Mouse (Mus musculus) neural tube, embryonic 11.5 days (tissue): ENCODE data around the gene P2rx5. TPM values are rescaled to one million over a fixed set of nuclear protein-coding genes. Genes with fewer than 3 reads are reported as not detected.

Experiments used
- ATAC-seq: fragments of 200-750 bp; cut with Nextera tagmentation; 2 replicates; pipeline ENCODE4 v1.8.0; 2017; ENCODE audit warnings: moderate number of reproducible peaks, mild to moderate bottlenecking, moderate TSS enrichment, moderate library complexity; ENCODE audit not compliant: insufficient read depth, low FRiP score, low TSS enrichment
- DNase-seq: peaks from one replicate; pipeline ENCODE4 v3.0.0-alpha.2; 2015; ENCODE audit warnings: low spot score
- H3K27ac ChIP-seq: fragments of 300-500 bp; sonication (generic); 2 replicates; pipeline ENCODE4 v1.5.1; 2014; ENCODE audit warnings: low read depth, mild to moderate bottlenecking, low read length
- H3K27me3 ChIP-seq: fragments of 300-500 bp; sonication (generic); 2 replicates; pipeline ENCODE4 v1.6.1; 2014; ENCODE audit warnings: mild to moderate bottlenecking, low read length, mixed read lengths; ENCODE audit not compliant: control insufficient read depth, insufficient read depth
- H3K36me3 ChIP-seq: fragments of 300-500 bp; sonication (generic); 2 replicates; pipeline ENCODE4 v1.6.1; 2014; ENCODE audit warnings: mild to moderate bottlenecking, low read length, moderate library complexity, mixed read lengths; ENCODE audit not compliant: control insufficient read depth, insufficient read depth
- H3K4me1 ChIP-seq: fragments of 300-500 bp; sonication (generic); 2 replicates; pipeline ENCODE4 v1.6.1; 2014; ENCODE audit warnings: low read length, mixed read lengths; ENCODE audit not compliant: control insufficient read depth, insufficient read depth
- H3K4me2 ChIP-seq: fragments of 300-500 bp; sonication (generic); 2 replicates; pipeline ENCODE4 v1.6.1; 2014; ENCODE audit warnings: low read depth, mild to moderate bottlenecking, moderate library complexity
- H3K4me3 ChIP-seq: fragments of 300-500 bp; sonication (generic); 2 replicates; pipeline ENCODE4 v1.5.1; 2014; ENCODE audit warnings: low read depth, low read length
- H3K9ac ChIP-seq: fragments of 300-500 bp; sonication (generic); 2 replicates; pipeline ENCODE4 v1.6.1; 2014; ENCODE audit warnings: mild to moderate bottlenecking, low read length
- H3K9me3 ChIP-seq: fragments of 300-500 bp; sonication (generic); 2 replicates; pipeline ENCODE4 v1.6.1; 2016; ENCODE audit warnings: low read length; ENCODE audit not compliant: control insufficient read depth
- WGBS: fragments of 180-500 bp; shearing (Covaris S2); extraction: QIAGEN DNeasy Blood & Tissue Kit; methylation state at CpG from one replicate; pipeline ENCODE4 v1.1.7; 2014; 5-methylcytosine and 5-hydroxymethylcytosine counted together
- polyA plus RNA-seq: library from polyadenylated mRNA; unstranded; fragments of >200 nt; fragmentation: Nextera tagmentation; extraction: Ambion mirVana; gene quantifications from 2 replicates; pipeline ENCODE4 v1.2.1, GENCODE M21; 2014

The P2rx5 gene
- polyA plus RNA-seq, 1 experiment from 2014 or later = 0.31 TPM

- DNase-seq (peak; percentile 94), ATAC-seq (peak; percentile 94)
- H3K4me1 ChIP-seq = peaks cover 3% of the 10 kb centered on the region; the same call in 1 of the 2 replicates
- H3K9me3 ChIP-seq = no peaks in the 10 kb centered on the region
- H3K36me3 ChIP-seq = peaks cover 4% of the 10 kb centered on the region
- H3K4me2 ChIP-seq = peak within 1 kb of the TSS; percentile 73
- no peaks in the 10 kb centered on the region for H3K27me3 ChIP-seq
- H3K9ac ChIP-seq = peak within 1 kb of the TSS; percentile 83
- peak within 1 kb of the TSS; percentile 86 for H3K4me3 ChIP-seq
- under 1% methylated on average over 77 of the region's 84 CpGs for WGBS
- no peak within 1 kb of the TSS for H3K27ac ChIP-seq
Measured at GRCm38 (mm10) chr11:73137591-73138501, 22.4 kb upstream of the P2rx5 start, which contains the start of gene Haspin. Haspin (minus strand) TSS chr11:73138294.

GRCm38 (mm10) chr11:73144261-73144681 is 15.9 kb upstream of the P2rx5 start:
- 53% methylated on average over 1 of the region's 1 CpGs for WGBS
- H3K9me3 ChIP-seq = no peaks in the 10 kb centered on the region
- no peak overlapping the region for H3K9ac ChIP-seq
- H3K4me2 ChIP-seq = no peak overlapping the region
- no peak for ATAC-seq
- no peaks in the 10 kb centered on the region for H3K4me1 ChIP-seq
- H3K27ac ChIP-seq = no peak overlapping the region
- no peaks in the 10 kb centered on the region for H3K36me3 ChIP-seq
- no peak for DNase-seq
- no peak overlapping the region for H3K4me3 ChIP-seq
- no peaks in the 10 kb centered on the region for H3K27me3 ChIP-seq

- H3K4me3 ChIP-seq = no peak overlapping the region
- no peak overlapping the region for H3K4me2 ChIP-seq
- H3K36me3 ChIP-seq = no peaks in the 10 kb centered on the region
- H3K9me3 ChIP-seq = no peaks in the 10 kb centered on the region
- H3K27ac ChIP-seq = no peak overlapping the region
- DNase-seq = no peak
- no peaks in the 10 kb centered on the region for H3K27me3 ChIP-seq
- H3K4me1 ChIP-seq = no peaks in the 10 kb centered on the region
- no peak for ATAC-seq
- WGBS = 64% methylated on average over 11 of the region's 11 CpGs
- H3K9ac ChIP-seq = no peak overlapping the region
Measured at GRCm38 (mm10) chr11:73146026-73146974, 13.9 kb upstream of the P2rx5 start.

- no peaks in the 10 kb centered on the region for H3K36me3 ChIP-seq
- DNase-seq = no peak
- no peak for ATAC-seq
- no peaks in the 10 kb centered on the region for H3K27me3 ChIP-seq
- H3K9me3 ChIP-seq = no peaks in the 10 kb centered on the region
- no peak overlapping the region for H3K9ac ChIP-seq
- H3K4me1 ChIP-seq = no peaks in the 10 kb centered on the region
- 56% methylated on average over 7 of the region's 7 CpGs for WGBS
- H3K4me3 ChIP-seq = no peak overlapping the region
- H3K4me2 ChIP-seq = no peak overlapping the region
- no peak overlapping the region for H3K27ac ChIP-seq
Measured at GRCm38 (mm10) chr11:73146975-73147365, 13.3 kb upstream of the P2rx5 start.

GRCm38 (mm10) chr11:73148209-73148608 is 12.0 kb upstream of the P2rx5 start:
- no peak for DNase-seq
- H3K27me3 ChIP-seq = no peaks in the 10 kb centered on the region
- H3K9me3 ChIP-seq = no peaks in the 10 kb centered on the region
- H3K36me3 ChIP-seq = no peaks in the 10 kb centered on the region
- no peak for ATAC-seq
- 81% methylated on average over 9 of the region's 9 CpGs for WGBS
- H3K9ac ChIP-seq = no peak overlapping the region
- H3K4me2 ChIP-seq = no peak overlapping the region
- H3K27ac ChIP-seq = no peak overlapping the region
- no peak overlapping the region for H3K4me3 ChIP-seq
- H3K4me1 ChIP-seq = no peaks in the 10 kb centered on the region

- Histone ChIP-seq H3K27me3 (peaks cover 6% of the 10 kb centered on the region), H3K27ac (no peak overlapping the region), H3K36me3 (no peaks in the 10 kb centered on the region), H3K4me1 (no peaks in the 10 kb centered on the region), H3K4me3 (no peak overlapping the region), H3K9ac (no peak overlapping the region), H3K4me2 (no peak overlapping the region), H3K9me3 (no peaks in the 10 kb centered on the region)
- ATAC-seq = no peak
- no peak for DNase-seq
- 80% methylated on average over 6 of the region's 6 CpGs for WGBS
Measured at GRCm38 (mm10) chr11:73155071-73155470, 5.2 kb upstream of the P2rx5 start.

- no peaks in the 10 kb centered on the region for H3K36me3 ChIP-seq
- H3K4me3 ChIP-seq = peak overlapping the region; percentile 36
- no peak for DNase-seq
- 24% methylated on average over 6 of the region's 6 CpGs for WGBS
- H3K4me2 ChIP-seq = peak overlapping the region; percentile 77
- H3K27ac ChIP-seq = no peak overlapping the region
- ATAC-seq = no peak
- H3K27me3 ChIP-seq = peaks cover 10% of the 10 kb centered on the region
- H3K9ac ChIP-seq = no peak overlapping the region
- H3K9me3 ChIP-seq = no peaks in the 10 kb centered on the region
- H3K4me1 ChIP-seq = peaks cover 3% of the 10 kb centered on the region; the same call in 1 of the 2 replicates
Measured at GRCm38 (mm10) chr11:73160811-73161200, 585 bp downstream of the P2rx5 start.

GRCm38 (mm10) chr11:73161616-73162015 is 1.4 kb downstream of the P2rx5 start:
- 92% methylated on average over 4 of the region's 4 CpGs for WGBS
- ATAC-seq (no peak), DNase-seq (no peak)
- no peak overlapping the region for H3K4me3 ChIP-seq
- H3K9ac ChIP-seq = no peak overlapping the region
- H3K27me3 ChIP-seq = peaks cover 10% of the 10 kb centered on the region
- no peaks in the 10 kb centered on the region for H3K9me3 ChIP-seq
- no peaks in the 10 kb centered on the region for H3K36me3 ChIP-seq
- H3K4me1 ChIP-seq = peaks cover 3% of the 10 kb centered on the region; the same call in 1 of the 2 replicates
- no peak overlapping the region for H3K27ac ChIP-seq
- H3K4me2 ChIP-seq = no peak overlapping the region
